Mouse (Mus musculus): Measurements from ENCODE around the gene Hmgn3. TPM values are rescaled to one million over a fixed set of nuclear protein-coding genes. Genes with fewer than 3 reads are reported as not detected.
"Not testable (repeated sequence)": the region's sequence is repeated elsewhere in the genome, so short reads cannot be mapped to it uniquely, and the experiment has no call there.

Hmgn3 gene
- total RNA-seq (2021), result 10 to 100 TPM; 68.1 to 82.2 TPM

DNA sequence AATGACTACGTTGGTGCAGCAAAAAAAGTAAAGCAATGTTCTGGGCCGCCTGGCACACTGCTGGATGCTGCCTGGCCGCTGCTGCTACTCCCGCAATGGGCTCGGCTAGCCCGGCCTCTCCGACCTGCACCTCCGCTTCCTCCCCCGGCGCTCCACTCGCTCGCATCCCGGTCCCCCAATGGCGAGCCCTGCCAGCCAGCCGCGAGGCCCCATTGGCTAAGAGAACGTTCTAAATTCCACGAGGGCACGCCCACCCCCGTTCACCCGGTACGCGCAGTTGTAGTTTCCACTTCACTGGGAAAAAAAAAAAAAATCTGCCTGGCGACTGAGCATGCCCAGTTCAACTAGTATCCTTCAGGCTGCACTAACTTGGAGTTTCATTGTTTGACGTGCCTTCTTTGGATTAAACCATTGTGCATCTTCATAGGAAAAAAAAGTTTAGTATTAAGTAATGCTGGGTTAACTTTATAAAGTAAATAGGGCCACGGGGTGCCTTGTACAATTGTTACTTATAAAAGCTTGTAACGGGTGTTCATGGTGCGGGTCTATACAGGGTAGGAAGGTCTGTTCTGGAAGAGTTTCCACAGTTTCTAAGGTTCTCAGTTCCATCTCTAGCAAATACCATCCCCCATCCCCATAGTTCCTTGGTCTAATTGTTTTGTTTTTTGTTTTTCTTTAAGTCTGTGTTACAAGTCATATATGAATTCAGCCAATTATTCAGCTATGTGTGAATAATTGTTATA, at the start of gene Hmgn3:
Gene Hmgn3, minus strand, starts transcription at position 240 of the 743 bp plus-strand sequence.
- intact Hi-C loops (cut with DNase I), result loop anchor here (5.0 kb wide), 1 partner anchor 171 kb away; no protein-coding TSS in a partner anchor
- DNase-seq (ENCODE audit: low spot score in 2 of 2), result peak; percentile 94 to 95

DNA sequence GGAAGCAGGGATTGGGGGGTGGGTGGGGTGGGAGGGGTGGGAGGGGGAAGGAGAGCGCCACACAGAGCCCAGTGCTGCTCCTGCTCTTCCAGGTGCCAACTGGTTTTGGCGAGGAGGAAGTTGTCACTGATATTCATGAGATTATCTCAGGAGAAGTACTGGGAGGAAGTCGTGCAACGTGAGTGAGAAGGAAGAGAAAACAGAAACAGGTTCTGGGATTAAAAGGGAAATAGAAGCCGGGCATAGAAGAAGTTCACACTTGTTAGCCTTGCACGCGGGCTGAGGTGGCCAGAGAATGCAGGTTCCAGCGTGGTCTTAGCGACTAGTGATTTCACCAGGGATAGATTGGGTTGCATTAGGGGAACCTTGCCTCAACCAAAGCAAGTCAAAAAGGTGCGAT, 49.3 kb upstream of the Hmgn3 start:
- no peak for DNase-seq (ENCODE audit: low spot score in 2 of 2)
- intact Hi-C loops (cut with DNase I), result no loop called here

DNA sequence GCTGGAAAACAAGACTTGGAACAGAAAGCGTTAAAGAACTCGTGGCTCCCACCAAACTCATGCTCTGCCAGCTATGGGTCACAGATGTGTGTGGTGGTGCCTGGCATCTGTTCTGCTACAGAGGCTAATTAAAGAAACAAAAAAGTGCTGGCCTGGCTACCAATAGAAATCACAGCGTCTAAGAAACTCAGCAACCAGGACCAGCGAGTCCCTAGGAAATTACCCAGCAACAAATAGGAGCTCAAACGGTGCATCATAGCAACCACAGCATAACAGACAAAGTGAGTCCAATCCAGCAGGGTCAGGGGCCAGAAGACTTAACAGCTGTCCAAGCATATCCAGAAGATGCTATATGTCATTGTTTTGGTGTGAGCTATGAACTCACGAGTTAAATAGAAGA, 48.5 kb upstream of the Hmgn3 start:
- DNase-seq (ENCODE audit: low spot score in 2 of 2), result no peak

DNA sequence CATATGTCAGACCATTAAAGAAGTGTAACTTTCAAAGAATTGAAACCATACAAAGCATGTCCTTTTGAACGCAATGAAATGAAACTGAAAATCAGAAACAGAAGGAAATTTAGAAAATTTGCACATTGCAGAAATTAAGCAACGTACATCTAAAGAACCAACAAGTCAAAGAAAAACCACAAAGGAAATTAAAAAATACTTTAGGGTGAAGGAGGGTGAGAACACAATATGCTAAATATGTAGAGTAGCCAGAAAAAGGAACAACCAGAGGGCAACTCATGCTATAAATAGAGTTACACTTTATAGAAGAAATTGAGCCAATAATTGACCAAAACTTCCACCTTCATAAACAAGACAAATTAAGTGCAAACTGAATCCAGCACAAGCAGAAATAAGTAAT, 41.3 kb upstream of the Hmgn3 start:
- intact Hi-C loops (cut with DNase I), result no loop called here

More for the DNA sequence above, 48.5 kb upstream of the Hmgn3 start:
- intact Hi-C loops (cut with DNase I), result no loop called here

DNA sequence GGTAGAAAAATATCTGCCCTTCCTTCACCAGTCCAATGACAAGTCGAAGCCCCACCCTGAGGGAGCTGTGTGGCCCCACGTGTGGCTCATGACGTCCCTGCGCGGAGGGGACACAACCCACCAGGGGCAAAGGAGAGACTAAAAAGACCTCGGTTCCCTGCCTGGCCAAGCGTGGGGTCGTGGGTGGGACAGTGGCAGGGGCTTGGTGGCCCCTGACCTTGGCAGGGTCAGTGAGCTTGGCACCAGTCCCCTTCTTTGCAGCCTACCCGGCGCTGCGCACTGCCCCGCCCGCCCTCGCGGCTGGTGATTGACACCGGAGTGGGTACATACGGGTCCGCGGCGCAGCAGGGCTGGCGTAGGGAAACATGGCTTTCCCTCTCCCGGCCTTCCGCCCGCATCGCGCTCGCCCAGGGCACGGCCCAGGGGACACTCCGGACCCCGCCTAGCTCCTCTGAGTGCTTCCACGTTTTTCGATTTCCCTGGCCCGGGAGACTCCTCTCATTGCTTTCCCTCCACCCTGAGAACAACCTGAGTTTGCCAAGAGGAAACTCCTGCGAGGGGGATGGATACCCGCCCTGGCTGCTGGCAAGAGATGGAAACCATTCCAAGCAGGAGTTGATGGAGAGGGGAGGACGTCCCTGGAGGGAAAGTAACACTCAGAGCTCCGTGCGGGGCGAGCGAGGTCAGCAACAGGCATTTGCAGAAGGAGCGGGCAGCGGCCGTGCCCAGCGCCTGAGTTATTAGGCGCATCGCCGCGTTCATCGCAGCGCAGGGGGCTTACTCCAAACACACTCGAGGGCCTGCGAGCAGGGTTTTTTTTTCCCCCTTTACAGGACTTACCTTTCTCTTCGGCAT, 667 bp downstream of the Hmgn3 start:
- intact Hi-C loops (cut with DNase I), result loop anchor here (2.0 to 5.0 kb wide), 2 partner anchors 171 kb away; partner anchors contain the start of gene Phip
- DNase-seq (ENCODE audit: low spot score in 2 of 2), result peak; percentile 87 to 89

More for the DNA sequence above, 41.3 kb upstream of the Hmgn3 start:
- DNase-seq (ENCODE audit: low spot score in 2 of 2), result no peak

DNA sequence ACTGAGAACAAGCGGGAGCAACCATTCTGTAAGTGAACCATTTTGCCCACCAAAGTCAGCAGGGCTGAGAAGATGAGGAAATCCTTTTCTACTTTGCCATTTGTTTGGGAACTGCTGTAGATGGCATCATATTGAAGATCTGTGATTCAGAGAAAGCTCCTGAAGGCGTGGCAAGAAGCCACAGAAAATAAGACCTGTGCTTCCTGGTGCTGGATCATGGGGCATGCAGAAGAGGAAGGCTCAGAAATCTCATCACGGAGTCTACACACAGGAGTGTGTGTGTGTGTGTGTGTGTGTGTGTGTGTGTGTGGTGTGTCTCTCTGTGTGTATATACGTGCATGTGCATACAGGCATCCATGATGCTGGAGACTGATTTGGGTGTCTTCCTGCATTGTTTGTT, 16.7 kb downstream of the Hmgn3 start:
- no peak for DNase-seq (ENCODE audit: low spot score in 2 of 2)
- intact Hi-C loops (cut with DNase I), result no loop called here

DNA sequence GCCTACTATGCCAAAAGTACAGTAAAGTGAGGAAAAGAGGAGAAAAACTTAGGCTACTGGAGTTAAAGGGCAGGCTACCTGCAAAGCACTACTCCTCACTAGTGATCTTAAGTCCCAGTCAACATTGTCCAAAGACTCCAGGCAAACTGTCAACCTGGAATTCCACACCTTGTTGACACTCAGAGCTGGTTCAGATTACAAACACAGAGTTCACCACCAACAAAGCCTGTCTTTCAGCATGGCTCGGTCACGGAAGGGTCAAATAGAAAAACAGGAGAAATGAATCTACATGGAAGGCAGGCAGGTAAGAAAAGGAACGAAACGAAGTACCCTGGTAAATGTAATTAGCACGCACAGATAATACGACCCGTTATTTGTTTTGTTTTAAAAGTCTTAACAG, 18.6 kb downstream of the Hmgn3 start:
- DNase-seq (ENCODE audit: low spot score in 2 of 2), result no peak
- intact Hi-C loops (cut with DNase I), result no loop called here

DNA sequence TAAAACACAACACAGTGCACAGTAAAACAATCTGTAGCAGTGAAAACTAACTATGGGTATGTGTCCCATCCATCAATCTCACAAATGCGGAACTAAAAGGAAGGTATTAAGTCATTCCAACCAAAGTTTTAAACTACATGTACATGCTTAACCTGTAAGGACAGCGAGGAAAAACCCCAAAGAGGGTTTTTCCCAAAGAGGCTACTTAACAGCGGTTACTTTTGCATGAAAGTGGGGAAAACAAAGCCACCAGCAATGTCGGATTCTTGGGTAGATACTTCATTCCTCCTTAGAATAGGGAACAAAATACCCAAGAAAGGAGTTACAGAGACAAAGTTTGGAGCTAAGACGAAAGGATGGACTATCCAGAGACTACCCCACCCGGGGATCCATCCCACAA, 20.0 kb downstream of the Hmgn3 start:
- intact Hi-C loops (cut with DNase I); DNase-seq (ENCODE audit: low spot score in 2 of 2): not testable (repeated sequence)

DNA sequence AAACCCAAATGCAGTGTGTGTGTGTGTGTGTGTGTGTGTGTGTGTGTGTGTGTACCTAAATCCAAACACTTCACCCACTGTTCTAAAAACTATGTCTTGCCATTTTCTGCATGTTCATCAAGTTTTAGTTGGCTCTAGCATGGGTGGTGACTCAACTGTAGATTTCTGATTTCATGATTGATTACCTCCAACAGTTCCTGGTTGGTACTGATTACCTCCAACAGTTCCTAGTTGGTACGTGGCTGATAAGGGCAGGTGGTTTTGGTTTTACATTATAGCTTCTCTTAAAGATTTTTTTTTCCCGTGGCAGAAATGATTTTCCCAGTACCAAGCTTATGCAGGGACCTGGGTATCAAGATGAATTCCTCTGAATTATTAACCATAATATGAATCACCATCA, 27.3 kb downstream of the Hmgn3 start:
- intact Hi-C loops (cut with DNase I), result no loop called here
- no peak for DNase-seq (ENCODE audit: low spot score in 2 of 2)

DNA sequence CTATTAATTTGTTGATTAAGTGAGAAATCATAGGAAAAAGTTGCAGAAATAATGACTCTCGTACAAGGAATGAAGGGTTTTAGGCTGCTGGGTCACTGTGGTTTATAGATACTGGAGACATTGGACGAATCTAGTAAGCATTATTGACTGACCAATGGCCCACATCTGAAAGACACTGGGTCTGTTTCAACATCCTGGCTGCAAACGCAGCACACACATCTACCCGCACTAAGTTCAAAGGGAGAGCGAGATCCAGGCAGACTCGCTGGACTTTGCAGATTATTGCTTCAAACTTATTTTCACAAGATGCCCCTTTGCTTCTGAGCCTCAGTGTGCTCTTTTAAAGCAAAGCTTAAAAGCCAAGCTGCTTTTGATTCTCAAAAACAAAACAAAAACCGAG, 29.0 kb downstream of the Hmgn3 start:
- DNase-seq (ENCODE audit: low spot score in 2 of 2), result no peak
- intact Hi-C loops (cut with DNase I), result no loop called here

DNA sequence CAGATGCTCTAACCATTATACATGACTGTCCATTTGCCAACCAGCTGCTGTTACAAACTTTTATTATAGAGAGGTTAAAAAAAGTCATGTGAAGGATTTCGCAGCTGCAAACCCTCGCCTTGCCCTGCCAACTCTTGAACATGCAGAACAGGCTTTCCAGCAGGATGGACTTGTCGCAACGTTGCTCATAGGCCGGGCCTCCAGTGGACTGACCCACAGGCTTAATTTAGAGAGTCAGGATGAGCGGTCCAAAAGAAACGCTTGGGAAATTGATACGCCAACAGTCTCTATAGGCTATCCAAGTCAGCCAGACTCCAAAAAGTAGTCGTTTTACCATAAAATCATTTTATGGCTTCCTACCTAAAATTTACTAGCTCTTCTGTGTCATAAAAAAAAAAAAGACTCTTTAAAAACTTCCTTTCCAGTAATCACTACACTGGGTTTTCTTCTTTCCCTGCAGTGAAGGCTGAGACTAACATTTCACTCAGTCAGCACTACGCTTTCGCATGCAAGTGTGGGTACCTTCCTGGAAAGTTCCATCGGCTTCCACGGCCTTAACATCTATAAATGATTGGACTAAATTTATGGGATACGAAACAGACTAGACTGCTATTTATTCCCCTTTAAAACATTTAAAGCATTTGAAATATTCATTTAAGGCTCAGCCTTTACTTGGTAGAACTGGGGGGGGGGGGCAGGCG, 29.6 kb downstream of the Hmgn3 start:
- intact Hi-C loops (cut with DNase I), result no loop called here
- DNase-seq (ENCODE audit: low spot score in 2 of 2), result no peak

DNA sequence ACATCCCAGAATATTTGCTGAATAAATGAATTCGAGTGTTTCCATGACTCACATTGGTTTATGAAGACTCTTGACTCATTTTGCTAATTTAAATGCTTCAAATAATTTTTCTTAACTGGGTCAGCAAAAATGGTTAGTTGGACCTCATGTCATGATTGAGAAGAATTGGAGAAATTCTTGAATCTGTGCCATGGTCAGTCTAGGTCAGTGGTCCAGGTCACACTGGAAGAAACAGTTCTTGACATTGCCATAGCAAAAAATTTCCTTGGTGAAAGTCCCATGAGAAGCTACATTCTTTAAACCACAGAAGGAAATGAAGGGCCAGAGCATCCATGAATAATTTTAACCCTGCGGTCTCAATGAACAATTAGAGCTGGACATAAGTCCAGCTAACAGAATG, 30.8 kb downstream of the Hmgn3 start:
- no peak for DNase-seq (ENCODE audit: low spot score in 2 of 2)
- intact Hi-C loops (cut with DNase I), result no loop called here

DNA sequence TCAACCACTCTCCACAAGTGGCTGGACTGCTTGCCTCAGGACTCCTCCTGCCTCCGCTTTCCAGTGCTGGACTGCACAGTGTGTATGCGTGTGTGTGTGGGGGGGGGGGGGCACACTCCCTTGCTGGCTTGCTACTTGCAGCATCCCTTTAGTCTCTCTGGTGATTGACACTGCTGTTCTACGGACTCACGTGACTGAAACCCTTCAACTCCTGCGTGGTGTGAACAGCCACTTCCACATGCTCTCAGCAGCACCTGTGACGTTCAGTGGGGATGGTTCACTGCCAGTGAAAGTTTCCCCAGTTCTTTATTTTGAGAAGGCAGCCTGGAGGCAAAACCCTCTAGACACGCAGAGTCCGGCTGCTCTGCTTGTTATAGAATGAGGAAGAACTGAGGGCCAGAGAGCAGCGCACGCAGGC, 32.7 kb downstream of the Hmgn3 start:
- intact Hi-C loops (cut with DNase I), result no loop called here

DNA sequence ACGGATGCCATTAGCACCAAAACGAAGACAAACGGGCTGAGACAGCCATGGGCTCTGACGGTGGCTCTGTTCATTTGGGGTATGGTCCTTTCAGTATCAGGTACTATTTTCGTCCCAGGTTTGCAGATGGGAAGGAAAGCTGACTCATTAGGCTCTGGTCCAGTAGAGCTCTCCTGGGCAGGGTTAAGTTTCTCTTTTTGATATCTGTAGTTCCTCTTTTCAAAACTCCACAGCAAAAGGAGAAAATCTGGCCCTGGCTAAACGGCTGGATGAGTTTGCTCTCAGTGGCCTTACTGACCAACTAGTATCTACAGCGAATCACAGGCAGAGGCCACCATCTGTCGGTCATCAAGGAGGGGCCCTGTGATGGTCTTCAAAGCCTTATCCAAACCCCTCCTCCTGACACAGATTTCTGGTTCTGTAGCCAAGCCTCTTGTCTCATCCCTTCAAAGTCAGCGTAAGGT, 34.1 kb downstream of the Hmgn3 start:
- intact Hi-C loops (cut with DNase I), result no loop called here
- DNase-seq (ENCODE audit: low spot score in 2 of 2), result no peak

More for the DNA sequence above, 32.7 kb downstream of the Hmgn3 start:
- DNase-seq (ENCODE audit: low spot score in 2 of 2), result no peak

DNA sequence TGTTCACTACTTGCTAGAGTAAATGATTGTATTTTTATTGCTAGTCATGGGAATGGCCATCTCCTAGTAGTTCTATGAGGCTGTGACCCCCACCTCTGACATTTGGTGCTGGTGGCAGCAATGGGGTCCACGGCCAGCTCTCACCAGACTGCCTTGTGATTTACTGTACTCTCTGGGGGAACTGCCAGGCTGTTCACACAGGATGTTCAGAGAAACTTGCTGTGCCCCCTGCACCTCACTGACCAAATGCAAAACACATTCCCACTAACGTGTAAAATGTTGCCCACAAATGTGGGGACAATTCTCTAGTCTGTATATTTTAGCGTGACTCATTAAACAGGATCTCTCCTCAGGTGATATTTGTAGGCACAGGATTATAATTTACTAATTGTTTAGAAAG, 34.7 kb downstream of the Hmgn3 start:
- no peak for DNase-seq (ENCODE audit: low spot score in 2 of 2)
- intact Hi-C loops (cut with DNase I), result no loop called here

DNA sequence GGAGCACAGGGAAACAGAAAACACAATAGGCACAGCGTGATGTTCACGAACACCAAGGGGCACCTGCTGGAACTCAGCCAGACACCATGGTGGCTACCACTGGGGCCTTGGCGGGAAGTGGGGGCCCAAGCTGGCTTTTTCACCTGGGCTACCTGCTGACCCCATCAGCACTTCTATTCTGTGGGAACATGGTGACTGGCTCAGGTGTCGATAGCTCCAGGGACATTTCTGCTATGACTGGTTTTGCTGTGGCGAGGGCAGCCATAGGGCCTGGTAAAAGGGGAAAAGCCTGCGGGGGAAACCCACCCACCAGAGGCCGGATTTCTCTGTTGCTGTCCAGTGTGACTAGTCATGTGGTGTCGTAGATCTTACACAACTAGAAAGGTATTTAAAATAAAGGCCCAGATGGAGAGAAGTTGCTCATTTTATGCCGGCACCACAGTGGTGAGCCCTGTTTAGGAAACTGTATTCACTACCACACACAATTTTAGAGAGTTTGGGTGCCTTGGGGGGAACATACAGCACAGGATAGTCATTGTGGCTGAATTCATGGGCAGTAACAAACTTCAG, 35.3 kb downstream of the Hmgn3 start:
- DNase-seq (ENCODE audit: low spot score in 2 of 2), result no peak
- intact Hi-C loops (cut with DNase I), result no loop called here

DNA sequence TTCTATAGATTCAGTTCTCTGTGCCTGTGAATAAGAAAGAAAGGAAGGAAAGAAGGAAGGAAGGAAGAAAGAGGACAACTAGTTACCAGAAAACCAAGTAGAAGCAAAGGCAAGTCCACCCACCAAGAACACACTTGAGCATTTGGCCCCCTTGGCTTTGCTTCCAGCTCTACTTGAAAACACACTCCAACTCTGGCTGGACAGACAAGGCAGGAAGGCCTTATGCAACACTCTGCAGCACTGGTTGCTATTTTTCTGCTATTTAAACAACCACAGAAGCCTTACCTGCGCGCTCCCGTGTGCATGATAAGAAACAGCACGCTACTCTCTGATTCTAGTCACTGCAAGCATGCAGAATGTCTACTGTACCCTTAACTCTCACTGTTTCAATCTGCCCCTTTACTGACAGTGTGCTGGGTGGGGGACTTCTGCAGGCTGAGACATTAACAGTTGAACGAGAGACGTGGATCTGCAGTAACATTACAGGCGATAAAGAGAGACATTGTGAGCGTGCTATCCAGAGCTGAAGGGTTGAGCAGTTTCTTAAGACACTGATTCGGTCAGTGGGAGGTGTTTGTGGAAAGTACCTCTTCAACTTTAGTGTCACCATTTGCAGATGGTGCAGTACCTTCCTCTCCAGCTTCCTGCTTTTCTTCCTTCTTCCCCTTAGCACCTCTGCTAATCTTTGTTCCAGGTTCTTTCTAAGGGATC, 35.9 kb downstream of the Hmgn3 start:
- DNase-seq (ENCODE audit: low spot score in 2 of 2), result no peak
- intact Hi-C loops (cut with DNase I), result no loop called here

DNA sequence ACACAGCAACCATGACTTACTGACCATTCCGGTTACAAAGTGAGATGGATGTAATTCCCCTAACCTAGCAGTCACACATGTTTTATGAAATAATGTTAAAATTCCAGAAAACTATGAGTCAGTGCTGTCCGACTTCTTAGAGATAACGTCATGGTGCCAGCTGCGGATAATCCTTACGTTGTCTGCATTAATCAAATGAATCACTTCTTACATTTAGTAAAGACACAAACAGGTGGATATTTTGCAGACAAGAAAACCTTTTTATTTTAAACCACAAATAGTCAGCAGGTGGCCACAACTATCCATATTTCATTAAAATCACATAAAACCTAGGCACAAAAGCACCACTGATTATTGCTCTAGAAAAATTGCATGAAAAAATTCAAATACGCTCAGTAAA, 36.8 kb downstream of the Hmgn3 start:
- intact Hi-C loops (cut with DNase I), result no loop called here
- DNase-seq (ENCODE audit: low spot score in 2 of 2), result no peak

DNA sequence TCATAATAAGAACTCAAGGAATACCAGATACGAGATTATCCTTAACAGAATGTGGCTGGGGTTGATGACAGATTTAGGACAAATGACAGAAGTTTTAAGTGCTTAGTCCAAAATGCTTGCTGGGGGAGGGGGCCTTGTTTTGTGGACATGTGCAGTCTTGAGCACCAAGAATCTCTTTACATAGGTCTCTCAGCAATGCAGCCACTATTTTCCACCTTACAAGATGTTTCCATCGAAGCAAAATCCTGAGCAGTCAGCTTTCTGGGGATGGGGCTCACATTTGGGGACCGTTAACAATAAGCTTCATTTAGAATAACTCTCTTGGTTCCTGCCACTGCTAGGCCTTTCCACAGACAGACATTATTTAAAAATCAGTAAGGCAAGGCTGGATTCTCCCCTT, 37.7 kb downstream of the Hmgn3 start:
- intact Hi-C loops (cut with DNase I), result no loop called here
- DNase-seq (ENCODE audit: low spot score in 2 of 2), result no peak
